Mouse (Mus musculus): ENCODE measurements at regions not wholly inside any gene's neighbourhood (a gene's known extent, or its start where the extent isn't known, plus 50 kb on each side); places are given as distances from the start of the nearest gene placed in this dataset.

GRCm38 (mm10) chr1:119161751-119162150, 108.3 kb upstream of the Gli2 start:
- WGBS (ENCODE audit: insufficient replicate concordance) = 67% methylated on average over 3 of the region's 3 CpGs
- Histone ChIP-seq H3K27ac (ENCODE audit: low read depth) (no peak overlapping the region), H3K4me3 (ENCODE audit: low read depth, low read length) (no peak overlapping the region), H3K36me3 (replicated peaks; ENCODE audit: insufficient read depth, low read length) (no peaks in the 10 kb centered on the region), H3K27me3 (ENCODE audit: insufficient read depth, low read length) (no peaks in the 10 kb centered on the region), H3K9me3 (ENCODE audit: low read length) (no peaks in the 10 kb centered on the region), H3K4me1 (ENCODE audit: insufficient read depth) (peaks cover 2% of the 10 kb centered on the region; the same call in 1 of the 2 replicates), H3K9ac (replicated peaks) (no peak overlapping the region), H3K4me2 (ENCODE audit: low read depth, low read length) (no peak overlapping the region)
- no peak for DNase-seq
- no peak for TF ChIP-seq EP300 (IDR thresholded peaks at IDR 0.05; ENCODE audit: low read depth)
- TF ChIP-seq CTCF (IDR thresholded peaks at IDR 0.05; ENCODE audit: low read depth) = no peak
- no peak for ATAC-seq

- H3K27me3 ChIP-seq (ENCODE audit: insufficient read depth, low read length) = no peaks in the 10 kb centered on the region
- no peak overlapping the region for H3K9ac ChIP-seq (replicated peaks)
- TF ChIP-seq CTCF (IDR thresholded peaks at IDR 0.05; ENCODE audit: low read depth) (peak; percentile 38), EP300 (IDR thresholded peaks at IDR 0.05; ENCODE audit: low read depth) (no peak)
- H3K9me3 ChIP-seq (ENCODE audit: low read length) = no peaks in the 10 kb centered on the region
- H3K4me3 ChIP-seq (ENCODE audit: low read depth, low read length) = no peak overlapping the region
- ATAC-seq (no peak), DNase-seq (no peak)
- H3K36me3 ChIP-seq (replicated peaks; ENCODE audit: insufficient read depth, low read length) = no peaks in the 10 kb centered on the region
- no peak overlapping the region for H3K4me2 ChIP-seq (ENCODE audit: low read depth, low read length)
- peaks cover 2% of the 10 kb centered on the region; the same call in 1 of the 2 replicates for H3K4me1 ChIP-seq (ENCODE audit: insufficient read depth)
- no peak overlapping the region for H3K27ac ChIP-seq (ENCODE audit: low read depth)
- 64% methylated on average over 1 of the region's 1 CpGs for WGBS (ENCODE audit: insufficient replicate concordance)
These were observed 106.9 kb upstream of the Gli2 start for GRCm38 (mm10) chr1:119160354-119160753.

GRCm38 (mm10) chr1:119157171-119157700, 103.8 kb upstream of the Gli2 start:
- Histone ChIP-seq H3K9ac (replicated peaks) (no peak overlapping the region), H3K27me3 (ENCODE audit: insufficient read depth, low read length) (no peaks in the 10 kb centered on the region), H3K36me3 (replicated peaks; ENCODE audit: insufficient read depth, low read length) (no peaks in the 10 kb centered on the region), H3K4me3 (ENCODE audit: low read depth, low read length) (no peak overlapping the region), H3K4me1 (ENCODE audit: insufficient read depth) (no peaks in the 10 kb centered on the region), H3K4me2 (ENCODE audit: low read depth, low read length) (no peak overlapping the region), H3K27ac (ENCODE audit: low read depth) (no peak overlapping the region), H3K9me3 (ENCODE audit: low read length) (no peaks in the 10 kb centered on the region)
- 79% methylated on average over 4 of the region's 4 CpGs for WGBS (ENCODE audit: insufficient replicate concordance)
- no peak for TF ChIP-seq EP300 (IDR thresholded peaks at IDR 0.05; ENCODE audit: low read depth)
- TF ChIP-seq CTCF (IDR thresholded peaks at IDR 0.05; ENCODE audit: low read depth) = no peak
- no peak for ATAC-seq
- no peak for DNase-seq

- Histone ChIP-seq H3K4me1 (ENCODE audit: insufficient read depth) (no peaks in the 10 kb centered on the region), H3K27ac (ENCODE audit: low read depth) (no peak overlapping the region), H3K4me3 (ENCODE audit: low read depth, low read length) (no peak overlapping the region), H3K4me2 (ENCODE audit: low read depth, low read length) (no peak overlapping the region), H3K36me3 (replicated peaks; ENCODE audit: insufficient read depth, low read length) (no peaks in the 10 kb centered on the region), H3K9ac (replicated peaks) (no peak overlapping the region), H3K9me3 (ENCODE audit: low read length) (no peaks in the 10 kb centered on the region), H3K27me3 (ENCODE audit: insufficient read depth, low read length) (no peaks in the 10 kb centered on the region)
- TF ChIP-seq EP300 (IDR thresholded peaks at IDR 0.05; ENCODE audit: low read depth) (no peak), CTCF (IDR thresholded peaks at IDR 0.05; ENCODE audit: low read depth) (peak; percentile 4; the same call in 1 of the 2 replicates)
- ATAC-seq (no peak), DNase-seq (no peak)
- 87% methylated on average over 4 of the region's 4 CpGs for WGBS (ENCODE audit: insufficient replicate concordance)
These were observed 100.2 kb upstream of the Gli2 start for GRCm38 (mm10) chr1:119153619-119154018.

- 82% methylated on average over 6 of the region's 6 CpGs for WGBS (ENCODE audit: insufficient replicate concordance)
- H3K4me3 ChIP-seq (ENCODE audit: low read depth, low read length) = no peak overlapping the region
- H3K27ac ChIP-seq (ENCODE audit: low read depth) = no peak overlapping the region
- TF ChIP-seq EP300 (IDR thresholded peaks at IDR 0.05; ENCODE audit: low read depth) = no peak
- no peak for TF ChIP-seq CTCF (IDR thresholded peaks at IDR 0.05; ENCODE audit: low read depth)
- H3K4me2 ChIP-seq (ENCODE audit: low read depth, low read length) = no peak overlapping the region
- H3K9me3 ChIP-seq (ENCODE audit: low read length) = no peaks in the 10 kb centered on the region
- H3K9ac ChIP-seq (replicated peaks) = no peak overlapping the region
- H3K36me3 ChIP-seq (replicated peaks; ENCODE audit: insufficient read depth, low read length) = no peaks in the 10 kb centered on the region
- H3K27me3 ChIP-seq (ENCODE audit: insufficient read depth, low read length) = no peaks in the 10 kb centered on the region
- DNase-seq = no peak
- no peak for ATAC-seq
- H3K4me1 ChIP-seq (ENCODE audit: insufficient read depth) = no peaks in the 10 kb centered on the region
These were observed 99.4 kb upstream of the Gli2 start for GRCm38 (mm10) chr1:119152776-119153175.

- Histone ChIP-seq H3K9ac (replicated peaks) (no peak overlapping the region), H3K27me3 (ENCODE audit: insufficient read depth, low read length) (no peaks in the 10 kb centered on the region), H3K4me1 (ENCODE audit: insufficient read depth) (no peaks in the 10 kb centered on the region), H3K36me3 (replicated peaks; ENCODE audit: insufficient read depth, low read length) (no peaks in the 10 kb centered on the region), H3K9me3 (ENCODE audit: low read length) (no peaks in the 10 kb centered on the region), H3K4me3 (ENCODE audit: low read depth, low read length) (no peak overlapping the region), H3K4me2 (ENCODE audit: low read depth, low read length) (no peak overlapping the region), H3K27ac (ENCODE audit: low read depth) (no peak overlapping the region)
- TF ChIP-seq CTCF (IDR thresholded peaks at IDR 0.05; ENCODE audit: low read depth) (no peak), EP300 (IDR thresholded peaks at IDR 0.05; ENCODE audit: low read depth) (no peak)
- no peak for DNase-seq
- no peak for ATAC-seq
- 63% methylated on average over 2 of the region's 2 CpGs for WGBS (ENCODE audit: insufficient replicate concordance)
These were observed 94.1 kb upstream of the Gli2 start for GRCm38 (mm10) chr1:119147506-119147905.

- H3K4me2 ChIP-seq (ENCODE audit: low read depth, low read length) = no peak overlapping the region
- H3K4me1 ChIP-seq (ENCODE audit: insufficient read depth) = no peaks in the 10 kb centered on the region
- H3K9ac ChIP-seq (replicated peaks) = no peak overlapping the region
- H3K27me3 ChIP-seq (ENCODE audit: insufficient read depth, low read length) = no peaks in the 10 kb centered on the region
- no peak for DNase-seq
- H3K27ac ChIP-seq (ENCODE audit: low read depth) = no peak overlapping the region
- no peak for ATAC-seq
- H3K4me3 ChIP-seq (ENCODE audit: low read depth, low read length) = no peak overlapping the region
- no peak for TF ChIP-seq CTCF (IDR thresholded peaks at IDR 0.05; ENCODE audit: low read depth)
- TF ChIP-seq EP300 (IDR thresholded peaks at IDR 0.05; ENCODE audit: low read depth) = no peak
- H3K9me3 ChIP-seq (ENCODE audit: low read length) = no peaks in the 10 kb centered on the region
- 55% methylated on average over 11 of the region's 11 CpGs for WGBS (ENCODE audit: insufficient replicate concordance)
- no peaks in the 10 kb centered on the region for H3K36me3 ChIP-seq (replicated peaks; ENCODE audit: insufficient read depth, low read length)
These were observed 90.4 kb upstream of the Gli2 start for GRCm38 (mm10) chr1:119143808-119144207.

Data from liver, postnatal 0 days (tissue).